Mouse (Mus musculus) midbrain, embryonic 12.5 days (tissue): ENCODE measurements around the gene Kdsr. TPM values are rescaled to one million over a fixed set of nuclear protein-coding genes. Genes with fewer than 3 reads are reported as not detected.

ENCODE experiments used
- ATAC-seq: fragments of 200-750 bp; cut with Nextera tagmentation; 2 replicates; pipeline ENCODE4 v1.8.0; 2017; ENCODE audit warnings: low read depth, moderate TSS enrichment, moderate library complexity; ENCODE audit not compliant: low FRiP score
- H3K27ac ChIP-seq: fragments of 300-500 bp; sonication (generic); replicated peaks from 2 replicates; pipeline ENCODE4 v1.5.1; 2016; ENCODE audit warnings: mild to moderate bottlenecking
- H3K27me3 ChIP-seq: fragments of 300-500 bp; sonication (generic); 2 replicates; pipeline ENCODE4 v1.6.1; 2016; ENCODE audit warnings: mild to moderate bottlenecking
- H3K36me3 ChIP-seq: fragments of 300-500 bp; sonication (generic); 2 replicates; pipeline ENCODE4 v1.6.1; 2016
- H3K4me1 ChIP-seq: fragments of 300-500 bp; sonication (generic); 2 replicates; pipeline ENCODE4 v1.6.1; 2016
- H3K4me2 ChIP-seq: fragments of 300-500 bp; sonication (generic); replicated peaks from 2 replicates; pipeline ENCODE4 v1.6.1; 2016; ENCODE audit warnings: mild to moderate bottlenecking, moderate library complexity
- H3K4me3 ChIP-seq: fragments of 300-500 bp; sonication (generic); 2 replicates; pipeline ENCODE4 v1.5.1; 2016; ENCODE audit warnings: mild to moderate bottlenecking
- H3K9ac ChIP-seq: fragments of 300-500 bp; sonication (generic); replicated peaks from 2 replicates; pipeline ENCODE4 v1.6.1; 2016; ENCODE audit warnings: mild to moderate bottlenecking, moderate library complexity
- H3K9me3 ChIP-seq: fragments of 300-500 bp; sonication (generic); 2 replicates; pipeline ENCODE4 v1.6.1; 2016; ENCODE audit warnings: mild to moderate bottlenecking
- WGBS: fragments of 180-500 bp; shearing (Covaris S2); methylation state at CpG from one replicate; pipeline ENCODE4 v1.1.7; 2016; 5-methylcytosine and 5-hydroxymethylcytosine counted together
- polyA plus RNA-seq: library from polyadenylated mRNA; unstranded; fragments of >200 nt; fragmentation: Nextera tagmentation; extraction: Ambion mirVana; gene quantifications from 2 replicates; pipeline ENCODE4 v1.2.1, GENCODE M21; 2016

Kdsr gene
- polyA plus RNA-seq: 9.5 and 9.7 TPM in 2 replicates

DNA sequence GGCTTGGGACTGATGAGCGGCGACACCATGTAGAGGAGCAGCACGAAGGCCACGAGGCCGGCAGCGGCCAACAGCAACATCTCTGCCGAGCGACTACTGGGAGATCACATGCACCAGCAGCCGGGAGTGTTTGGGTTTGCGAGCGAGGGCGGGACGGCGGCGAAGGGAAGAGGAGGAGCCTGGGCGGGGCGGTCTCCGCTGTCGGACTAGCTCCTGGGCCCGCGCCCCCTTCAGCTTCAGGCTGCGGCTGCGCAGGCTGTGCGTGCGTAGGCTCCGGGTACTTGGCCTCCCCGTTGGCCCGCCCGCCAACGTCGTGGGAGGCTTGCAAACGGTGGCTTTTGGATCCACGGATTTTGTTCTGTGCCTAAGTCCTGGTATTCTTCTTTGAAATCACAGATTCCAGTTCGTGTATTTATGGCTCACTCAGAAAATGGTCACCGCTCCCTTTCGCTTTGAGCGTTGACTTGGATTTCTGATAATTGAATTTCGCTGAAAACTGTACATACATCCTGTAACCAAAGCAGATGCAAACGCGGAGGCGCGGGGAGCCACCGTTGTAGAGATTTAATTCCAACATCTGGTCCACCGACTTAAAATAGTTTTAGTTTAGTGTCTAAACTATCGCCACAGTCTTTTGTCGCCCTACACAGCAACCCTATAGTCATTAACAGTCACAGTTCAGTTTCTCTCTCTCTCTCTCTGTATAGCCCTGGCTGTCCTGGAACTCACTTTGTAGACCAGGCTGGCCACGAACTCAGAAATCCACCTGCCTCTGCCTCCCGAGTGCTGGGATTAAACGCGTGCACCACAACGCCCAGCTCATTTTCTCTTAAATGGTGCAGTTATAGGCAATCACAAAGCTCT is at the start of gene Kdsr:
TSS of gene Kdsr (minus strand) at position 156 of the 864 bp plus-strand sequence.
- 0 out of 2 replicates have a peak, but pooled peaks cover 3% of the 10 kb centered on the region for H3K36me3 ChIP-seq
- H3K27ac ChIP-seq: peak within 1 kb of the TSS; percentile 85
- H3K4me1 ChIP-seq: peaks cover 11% of the 10 kb centered on the region
- H3K4me3 ChIP-seq: peak within 1 kb of the TSS; percentile 66
- peak within 1 kb of the TSS; percentile 72 for H3K9ac ChIP-seq
- H3K27me3 ChIP-seq: no peaks in the 10 kb centered on the region
- H3K4me2 ChIP-seq: peak within 1 kb of the TSS; percentile 95
- WGBS: 3% methylated on average over 49 of the region's 51 CpGs
- peak; percentile 99 for ATAC-seq
- H3K9me3 ChIP-seq: no peaks in the 10 kb centered on the region

DNA sequence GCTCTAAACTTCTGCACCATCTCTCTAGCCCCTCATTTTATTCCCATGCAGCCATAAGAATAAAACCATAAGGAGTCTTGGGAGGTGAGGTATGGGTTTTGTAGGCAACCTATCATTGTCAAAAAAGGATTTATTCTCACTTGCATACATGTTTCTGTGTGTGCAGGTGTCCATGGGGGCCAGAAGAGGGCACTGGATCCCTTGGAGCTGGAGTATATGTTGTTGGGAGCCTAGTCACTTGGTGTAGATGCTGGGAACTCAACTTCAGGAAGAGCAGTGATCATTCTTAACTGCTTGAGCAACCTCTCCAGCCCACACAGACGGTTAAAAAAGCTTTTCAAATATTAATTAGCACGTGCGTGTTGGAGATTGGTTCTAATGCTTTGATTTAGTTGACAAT is 40.4 kb upstream of the Kdsr start:
- no peaks in the 10 kb centered on the region for H3K27me3 ChIP-seq
- H3K4me2 ChIP-seq: no peak overlapping the region
- no peak for ATAC-seq
- H3K9ac ChIP-seq: no peak overlapping the region
- peaks cover 11% of the 10 kb centered on the region for H3K4me1 ChIP-seq
- H3K4me3 ChIP-seq: no peak overlapping the region
- H3K27ac ChIP-seq: no peak overlapping the region
- no peaks in the 10 kb centered on the region for H3K36me3 ChIP-seq
- 80% methylated on average over 3 of the region's 3 CpGs for WGBS
- H3K9me3 ChIP-seq: no peaks in the 10 kb centered on the region

DNA sequence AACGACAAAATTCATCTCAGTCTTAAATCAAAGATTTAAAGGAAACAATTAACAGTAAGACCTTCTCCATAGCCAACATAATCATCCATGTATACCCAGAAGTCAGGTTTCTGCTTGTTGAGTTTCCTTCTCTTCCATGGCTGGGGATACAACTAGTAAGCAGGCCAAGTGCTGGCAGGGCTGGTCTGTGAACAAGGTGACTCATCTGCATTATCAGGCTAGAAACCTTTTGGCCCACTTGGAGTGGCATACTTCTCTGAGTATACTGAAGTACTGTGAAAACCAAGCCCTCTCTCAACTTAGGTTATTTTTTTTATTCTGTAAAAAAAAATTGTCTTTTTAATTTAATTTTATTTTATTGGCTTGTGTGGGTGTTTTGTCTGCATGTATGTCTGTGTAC is 39.9 kb upstream of the Kdsr start:
- WGBS: 50% methylated on average over 1 of the region's 1 CpGs

DNA sequence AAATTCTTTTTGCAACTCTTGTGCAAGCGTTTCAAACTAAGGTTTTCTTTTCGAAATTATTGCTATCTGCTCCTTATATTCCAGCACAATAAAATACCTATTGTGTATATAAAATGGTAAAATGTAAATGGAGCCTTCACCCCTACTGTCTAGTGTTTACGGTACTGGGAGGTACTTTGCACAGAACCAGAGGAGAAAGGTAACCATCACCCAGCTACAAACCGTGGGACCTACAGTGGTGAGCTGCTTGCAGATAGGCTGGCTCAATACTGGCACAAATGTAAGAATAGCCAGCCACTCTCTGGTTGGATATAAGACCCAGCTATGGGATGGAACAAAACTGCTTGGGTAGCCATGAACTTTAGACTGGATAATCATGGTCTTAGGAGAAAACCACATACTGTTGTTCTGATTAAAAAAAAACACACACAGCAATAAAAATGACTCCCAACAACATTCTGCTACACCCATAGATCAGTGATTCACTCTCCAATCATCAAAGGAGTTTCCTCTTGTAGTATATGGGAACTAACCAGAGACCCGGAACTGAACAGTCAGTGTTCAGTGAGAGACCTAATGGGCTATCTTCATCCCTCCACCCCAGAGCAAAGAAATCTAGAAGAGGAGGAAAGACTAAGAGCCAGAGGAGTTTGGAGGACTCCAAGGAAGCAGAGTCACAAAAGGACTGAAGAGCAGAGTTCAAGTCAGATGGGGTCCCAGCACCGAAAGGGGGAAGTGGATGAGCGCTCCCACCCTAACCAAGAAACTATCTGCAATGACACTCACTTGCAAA is 37.7 kb upstream of the Kdsr start:
- Histone ChIP-seq H3K9ac (peak overlapping the region; percentile 93; the same call in 1 of the 2 replicates), H3K27ac (no peak overlapping the region), H3K4me2 (peak overlapping the region; percentile 56), H3K9me3 (no peaks in the 10 kb centered on the region), H3K27me3 (no peaks in the 10 kb centered on the region), H3K36me3 (no peaks in the 10 kb centered on the region), H3K4me3 (peak overlapping the region; percentile 98), H3K4me1 (peaks cover 19% of the 10 kb centered on the region)
- 62% methylated on average over 7 of the region's 7 CpGs for WGBS
- peak; percentile 53 for ATAC-seq

More for the DNA sequence above, 39.9 kb upstream of the Kdsr start:
- no peak for ATAC-seq
- Histone ChIP-seq H3K9ac (no peak overlapping the region), H3K4me3 (no peak overlapping the region), H3K9me3 (no peaks in the 10 kb centered on the region), H3K4me1 (peaks cover 15% of the 10 kb centered on the region), H3K27ac (no peak overlapping the region), H3K36me3 (no peaks in the 10 kb centered on the region), H3K4me2 (no peak overlapping the region), H3K27me3 (no peaks in the 10 kb centered on the region)

DNA sequence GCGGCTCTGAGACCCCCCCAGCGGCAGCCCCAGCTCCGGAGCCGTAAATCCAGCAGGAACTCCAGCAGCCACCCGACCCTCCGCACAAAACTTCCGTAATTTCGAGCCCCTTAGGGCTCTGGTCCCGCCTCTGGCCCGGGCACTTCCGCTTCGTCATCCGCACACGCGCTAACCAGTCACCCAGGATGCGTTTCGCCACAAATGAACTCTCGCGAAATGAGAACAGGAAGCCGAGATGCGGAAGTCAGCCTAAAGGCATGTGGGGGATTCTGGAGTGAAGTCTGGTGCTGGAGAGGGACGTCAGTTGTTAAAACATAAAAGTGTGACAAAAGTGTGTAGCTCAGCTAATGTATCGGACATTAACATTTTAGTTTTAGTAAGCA is 37.0 kb upstream of the Kdsr start, which contains the start of gene Vps4b:
TSS of gene Vps4b (minus strand) at position 187 of the 383 bp plus-strand sequence.
- Histone ChIP-seq H3K9ac (peak within 1 kb of the TSS; percentile 93), H3K4me2 (peak within 1 kb of the TSS; percentile 73), H3K36me3 (no peaks in the 10 kb centered on the region), H3K4me3 (peak within 1 kb of the TSS; percentile 98), H3K9me3 (no peaks in the 10 kb centered on the region), H3K27ac (peak within 1 kb of the TSS; percentile 87), H3K27me3 (no peaks in the 10 kb centered on the region), H3K4me1 (peaks cover 19% of the 10 kb centered on the region)
- WGBS: 1% methylated on average over 23 of the region's 23 CpGs
- peak; percentile 99 for ATAC-seq

DNA sequence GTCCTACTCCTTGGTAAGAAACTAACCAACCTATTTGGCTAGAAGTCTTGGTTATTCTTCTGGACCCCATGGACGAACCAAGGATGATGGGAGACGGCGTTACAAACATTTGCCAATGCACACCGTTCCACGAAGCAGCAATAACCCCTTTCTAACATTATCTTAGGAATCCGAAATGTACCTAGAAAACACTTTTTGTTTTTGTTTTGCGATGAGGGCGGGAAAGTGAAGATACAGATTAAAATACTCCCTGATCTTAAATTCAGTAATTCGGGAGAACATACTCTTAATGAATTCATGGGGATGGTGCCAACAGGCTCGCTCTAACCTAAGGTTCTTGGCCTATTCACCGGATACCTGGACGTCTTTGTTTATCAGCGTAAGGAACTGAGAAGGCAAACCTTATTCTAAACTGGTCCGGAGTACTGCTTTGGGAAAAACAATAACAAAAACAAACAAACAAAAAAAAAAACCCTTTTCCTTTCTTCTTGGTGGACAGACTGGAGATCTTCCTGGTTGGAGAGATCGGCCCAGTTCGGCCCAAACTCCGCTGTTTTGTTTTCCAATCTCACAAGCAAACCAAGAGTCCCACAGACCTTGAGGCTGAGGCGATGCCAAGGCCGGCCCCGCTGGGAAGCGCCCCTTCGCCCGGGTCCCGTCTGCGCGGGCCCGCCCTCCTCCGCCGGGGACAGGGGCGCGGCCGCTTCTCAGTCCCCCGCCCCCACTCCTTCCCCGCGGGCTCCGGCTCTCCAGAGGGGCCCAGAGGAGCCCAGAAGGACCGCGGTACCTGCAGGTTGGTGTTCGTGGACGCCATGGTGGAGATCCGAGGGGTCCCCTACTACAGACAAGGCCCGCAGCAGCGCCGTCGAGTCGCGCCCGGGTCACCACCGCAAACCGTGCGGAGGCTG is 36.4 kb upstream of the Kdsr start:
- peaks cover 19% of the 10 kb centered on the region for H3K4me1 ChIP-seq
- H3K4me2 ChIP-seq: peak overlapping the region; percentile 73
- no peaks in the 10 kb centered on the region for H3K36me3 ChIP-seq
- peak overlapping the region; percentile 98 for H3K4me3 ChIP-seq
- peak overlapping the region; percentile 87 for H3K27ac ChIP-seq
- no peaks in the 10 kb centered on the region for H3K9me3 ChIP-seq
- peak; percentile 91 for ATAC-seq
- H3K27me3 ChIP-seq: no peaks in the 10 kb centered on the region
- peak overlapping the region; percentile 93 for H3K9ac ChIP-seq
- WGBS: 3% methylated on average over 51 of the region's 51 CpGs

DNA sequence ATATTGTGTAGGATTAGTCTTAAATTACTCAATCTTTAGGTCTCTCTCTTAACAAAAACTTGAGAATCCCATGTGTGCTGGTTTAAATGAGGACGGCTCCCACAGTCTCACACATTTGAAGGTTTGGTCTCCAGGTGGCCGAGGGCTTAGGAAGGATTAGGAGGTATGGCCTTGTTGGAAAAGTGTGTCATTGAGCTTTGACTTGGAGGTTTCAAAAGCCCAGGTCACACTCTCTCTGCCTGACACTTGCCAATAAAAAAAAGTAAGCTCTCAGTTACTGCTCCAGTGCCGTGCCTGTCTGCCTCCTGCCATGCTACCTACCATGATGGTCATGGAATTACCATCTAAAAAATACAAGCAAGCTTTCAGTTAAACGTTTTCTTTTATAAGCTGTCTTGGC is 15.4 kb upstream of the Kdsr start:
- H3K9me3 ChIP-seq: no peaks in the 10 kb centered on the region
- WGBS: 83% methylated on average over 4 of the region's 4 CpGs
- peaks cover 71% of the 10 kb centered on the region for H3K36me3 ChIP-seq
- H3K27ac ChIP-seq: no peak overlapping the region
- H3K9ac ChIP-seq: no peak overlapping the region
- no peaks in the 10 kb centered on the region for H3K27me3 ChIP-seq
- ATAC-seq: no peak
- H3K4me1 ChIP-seq: no peaks in the 10 kb centered on the region
- no peak overlapping the region for H3K4me3 ChIP-seq
- H3K4me2 ChIP-seq: no peak overlapping the region

DNA sequence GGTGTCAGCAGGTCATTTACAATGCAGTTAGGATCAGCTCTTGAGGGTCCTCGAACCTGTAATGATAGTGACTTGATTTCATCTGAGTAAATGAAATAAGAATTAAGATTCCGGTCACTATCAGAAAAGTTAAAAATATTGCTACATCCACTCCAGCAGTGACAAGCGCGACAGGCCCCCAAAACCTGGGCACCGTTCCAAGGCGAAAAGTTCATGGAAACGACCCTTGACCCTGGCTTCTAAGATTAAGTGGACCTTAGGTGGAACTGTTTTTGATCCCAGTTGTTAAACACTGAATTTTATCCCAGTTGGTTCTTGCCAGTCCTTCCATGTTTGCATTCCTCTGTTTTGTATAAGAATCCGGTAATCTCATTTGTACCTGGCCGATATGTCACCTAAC is 14.6 kb upstream of the Kdsr start:
- Histone ChIP-seq H3K9ac (no peak overlapping the region), H3K27ac (no peak overlapping the region), H3K4me3 (no peak overlapping the region), H3K4me2 (no peak overlapping the region), H3K9me3 (no peaks in the 10 kb centered on the region), H3K27me3 (no peaks in the 10 kb centered on the region), H3K36me3 (peaks cover 65% of the 10 kb centered on the region), H3K4me1 (no peaks in the 10 kb centered on the region)
- ATAC-seq: no peak
- 96% methylated on average over 9 of the region's 9 CpGs for WGBS

DNA sequence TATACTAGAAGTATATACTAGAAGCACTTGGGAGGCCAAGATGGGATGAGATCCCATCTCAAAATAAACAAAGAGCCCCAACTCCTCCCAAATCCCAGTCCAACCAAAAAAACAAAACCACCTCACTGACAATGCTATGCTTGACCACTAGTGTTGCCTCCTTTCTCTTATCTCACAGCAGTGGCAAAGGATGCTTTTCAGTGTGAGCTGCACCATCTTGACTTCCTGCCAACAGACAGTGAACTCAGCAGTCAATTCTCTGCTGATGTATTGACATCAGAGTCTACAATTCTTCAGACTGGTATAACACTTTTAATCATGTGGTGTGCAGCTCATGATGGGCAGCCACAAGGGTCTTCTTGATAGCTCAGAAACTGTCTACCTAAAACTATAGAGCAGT is 9.2 kb upstream of the Kdsr start:
- no peak overlapping the region for H3K27ac ChIP-seq
- H3K4me3 ChIP-seq: no peak overlapping the region
- H3K4me2 ChIP-seq: no peak overlapping the region
- H3K27me3 ChIP-seq: no peaks in the 10 kb centered on the region
- H3K4me1 ChIP-seq: no peaks in the 10 kb centered on the region
- peaks cover 44% of the 10 kb centered on the region for H3K36me3 ChIP-seq
- H3K9ac ChIP-seq: no peak overlapping the region
- H3K9me3 ChIP-seq: no peaks in the 10 kb centered on the region
- ATAC-seq: no peak

DNA sequence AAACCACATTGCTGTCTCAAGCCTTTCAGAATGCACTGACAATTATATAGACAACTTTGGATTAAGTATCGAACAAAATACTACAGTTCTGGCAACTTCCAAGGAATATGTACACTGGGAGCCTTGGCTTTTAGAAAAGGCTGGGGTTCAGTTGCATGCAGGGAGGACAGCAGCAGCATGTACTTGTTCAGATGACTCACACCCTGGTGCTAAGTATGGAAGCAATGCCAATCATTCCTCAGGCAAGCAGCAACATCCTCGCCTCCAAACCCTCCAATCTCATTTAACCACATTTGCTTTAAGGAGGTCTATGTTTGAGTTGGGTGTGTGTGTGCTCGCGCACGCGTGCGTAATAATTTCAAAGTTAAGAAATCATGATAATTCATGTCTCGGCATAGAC is 6.2 kb upstream of the Kdsr start:
- Histone ChIP-seq H3K4me2 (no peak overlapping the region), H3K27ac (no peak overlapping the region), H3K36me3 (peaks cover 26% of the 10 kb centered on the region), H3K9ac (no peak overlapping the region), H3K9me3 (no peaks in the 10 kb centered on the region), H3K4me3 (no peak overlapping the region), H3K27me3 (no peaks in the 10 kb centered on the region), H3K4me1 (no peaks in the 10 kb centered on the region)
- WGBS: 96% methylated on average over 8 of the region's 8 CpGs
- no peak for ATAC-seq

DNA sequence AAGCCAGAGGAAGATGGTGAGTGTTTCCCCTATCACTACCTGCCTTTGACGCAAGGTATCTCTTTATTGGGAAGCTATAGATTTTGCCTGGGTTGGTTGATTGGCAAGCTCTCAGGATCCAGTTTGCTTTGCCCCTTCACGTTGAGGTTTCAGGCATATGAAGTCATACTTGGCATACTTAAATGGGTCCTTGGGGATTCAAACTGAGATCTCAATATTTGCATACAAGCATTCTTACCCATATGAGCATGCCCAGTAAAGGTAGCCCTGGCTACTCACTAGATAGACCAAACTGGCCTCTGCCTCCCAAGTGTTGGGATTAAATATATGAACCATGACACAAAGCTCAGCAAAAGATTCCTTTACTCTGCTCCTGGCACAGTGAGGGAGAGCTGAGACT is 5.3 kb upstream of the Kdsr start:
- H3K9me3 ChIP-seq: no peaks in the 10 kb centered on the region
- H3K36me3 ChIP-seq: peaks cover 19% of the 10 kb centered on the region
- no peaks in the 10 kb centered on the region for H3K27me3 ChIP-seq
- H3K9ac ChIP-seq: no peak overlapping the region
- H3K4me3 ChIP-seq: no peak overlapping the region
- WGBS: 92% methylated on average over 2 of the region's 2 CpGs
- H3K27ac ChIP-seq: no peak overlapping the region
- H3K4me1 ChIP-seq: no peaks in the 10 kb centered on the region
- no peak for ATAC-seq
- H3K4me2 ChIP-seq: no peak overlapping the region
